Mouse (Mus musculus) ES-Bruce4 (cell line): ENCODE data around the gene Rab5c. TPM values are rescaled to one million over a fixed set of nuclear protein-coding genes. Genes with fewer than 3 reads are reported as not detected.
A peak's percentile ranks its signal among the peaks of the same experiment; 100 is the strongest.

Source experiments
- H3K27ac ChIP-seq: 2 replicates; pipeline ENCODE4 v1.5.1; 2012; ENCODE audit warnings: low read length, inconsistent platforms; ENCODE audit not compliant: insufficient read depth
- H3K27me3 ChIP-seq: 2 replicates; pipeline ENCODE4 v1.6.1; 2012; ENCODE audit warnings: mild to moderate bottlenecking, low read length, inconsistent platforms; ENCODE audit not compliant: control insufficient read depth, poor library complexity, insufficient read depth, severe bottlenecking
- H3K36me3 ChIP-seq: 2 replicates; pipeline ENCODE4 v1.6.1; 2012; ENCODE audit warnings: inconsistent platforms, mild to moderate bottlenecking, low read length, moderate library complexity; ENCODE audit not compliant: control insufficient read depth, poor library complexity, insufficient read depth, severe bottlenecking
- H3K4me1 ChIP-seq: one replicate; pipeline ENCODE4 v1.8.1; 2011; ENCODE audit warnings: low read length; ENCODE audit not compliant: control insufficient read depth, insufficient read depth
- H3K4me3 ChIP-seq: 2 replicates; pipeline ENCODE4 v1.5.1; 2011; ENCODE audit warnings: low read depth, mild to moderate bottlenecking, low read length
- H3K9ac ChIP-seq: 2 replicates; pipeline ENCODE4 v1.6.1; 2012; ENCODE audit warnings: low read depth, mild to moderate bottlenecking, inconsistent platforms; ENCODE audit not compliant: poor library complexity, severe bottlenecking
- H3K9me3 ChIP-seq: replicated peaks from 2 replicates; pipeline ENCODE4 v1.6.1; 2012; ENCODE audit warnings: mild to moderate bottlenecking, low read length, inconsistent platforms; ENCODE audit not compliant: control insufficient read depth, poor library complexity, insufficient read depth, severe bottlenecking
- CTCF ChIP-seq: IDR thresholded peaks from one replicate; pipeline ENCODE4 v1.8.1; 2011; ENCODE audit warnings: low read depth, low read length
- EP300 ChIP-seq: IDR thresholded peaks from 2 replicates; pipeline ENCODE4 v1.6.1; 2011; ENCODE audit warnings: low read depth, low read length; ENCODE audit not compliant: insufficient read depth
- POLR2A ChIP-seq: IDR thresholded peaks from one replicate; pipeline ENCODE4 v1.8.1; 2011; ENCODE audit warnings: low read length; ENCODE audit not compliant: insufficient read depth
- polyA plus RNA-seq: library from polyadenylated mRNA; stranded (reverse); fragments of >200 nt; gene quantifications from 2 replicates; pipeline ENCODE4 v1.2.4, GENCODE M21; 2011; ENCODE audit warnings: low read depth; ENCODE audit not compliant: missing spikeins, insufficient read depth, insufficient read length

Rab5c gene
- polyA plus RNA-seq, 1 experiment: 95.2 TPM

DNA sequence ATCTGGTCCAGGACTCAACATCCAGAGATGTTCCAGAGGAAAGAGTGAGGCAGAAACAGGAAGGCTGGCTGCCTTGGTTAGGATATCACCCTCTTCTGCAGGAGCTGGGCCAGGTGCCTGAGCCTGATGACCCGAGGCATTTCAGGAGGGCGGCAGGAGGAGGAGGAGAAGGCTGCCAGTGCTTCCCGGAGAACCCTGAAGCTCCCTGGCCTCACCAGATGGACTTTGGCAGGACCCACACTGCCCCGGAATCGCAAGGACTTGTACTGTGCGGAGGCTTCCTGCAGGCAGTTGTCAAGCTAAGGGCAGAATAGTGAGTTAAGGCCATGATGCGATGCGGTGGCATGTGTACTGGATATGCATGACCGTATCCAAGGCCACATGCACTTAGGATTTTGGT lies 28.7 kb upstream of the Rab5c start:
- no peaks in the 10 kb centered on the region for H3K27me3 ChIP-seq
- no peaks in the 10 kb centered on the region for H3K9me3 ChIP-seq
- H3K4me1 ChIP-seq: no peaks in the 10 kb centered on the region
- TF ChIP-seq EP300 (no peak), CTCF (no peak), POLR2A (no peak)
- H3K27ac ChIP-seq: no peak overlapping the region
- no peaks in the 10 kb centered on the region for H3K36me3 ChIP-seq
- H3K9ac ChIP-seq: no peak overlapping the region
- no peak overlapping the region for H3K4me3 ChIP-seq

DNA sequence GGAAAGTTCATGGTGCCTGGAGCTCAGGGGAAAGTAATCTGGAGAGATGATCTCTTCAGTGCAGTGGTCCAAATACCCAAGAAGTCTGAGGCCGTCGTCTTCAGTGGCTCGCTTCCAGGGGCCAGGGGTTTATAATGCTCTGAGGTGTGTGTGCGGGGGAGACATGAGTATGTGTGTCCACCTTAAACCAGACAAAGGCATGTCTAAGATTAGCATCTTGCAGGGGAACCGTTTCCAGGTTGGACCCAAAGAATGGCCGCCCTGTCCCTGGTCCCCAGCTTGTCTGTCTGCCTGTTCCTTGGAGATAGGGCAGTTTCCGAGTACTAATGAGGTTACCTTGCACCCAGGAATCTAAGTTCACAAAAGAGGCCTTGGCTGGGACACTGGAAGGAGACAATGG lies 24.8 kb upstream of the Rab5c start, which contains the start of gene Hcrt:
Gene Hcrt, minus strand, starts transcription at position 101 of the 400 bp plus-strand sequence.
- Histone ChIP-seq H3K4me1 (peaks cover 2% of the 10 kb centered on the region), H3K9ac (peak within 1 kb of the TSS; percentile 6; the same call in 1 of the 2 replicates), H3K27ac (no peak within 1 kb of the TSS), H3K27me3 (no peaks in the 10 kb centered on the region), H3K9me3 (no peaks in the 10 kb centered on the region), H3K36me3 (no peaks in the 10 kb centered on the region), H3K4me3 (peak within 1 kb of the TSS; percentile 61)
- TF ChIP-seq CTCF: no peak
- no peak for TF ChIP-seq POLR2A
- no peak for TF ChIP-seq EP300

DNA sequence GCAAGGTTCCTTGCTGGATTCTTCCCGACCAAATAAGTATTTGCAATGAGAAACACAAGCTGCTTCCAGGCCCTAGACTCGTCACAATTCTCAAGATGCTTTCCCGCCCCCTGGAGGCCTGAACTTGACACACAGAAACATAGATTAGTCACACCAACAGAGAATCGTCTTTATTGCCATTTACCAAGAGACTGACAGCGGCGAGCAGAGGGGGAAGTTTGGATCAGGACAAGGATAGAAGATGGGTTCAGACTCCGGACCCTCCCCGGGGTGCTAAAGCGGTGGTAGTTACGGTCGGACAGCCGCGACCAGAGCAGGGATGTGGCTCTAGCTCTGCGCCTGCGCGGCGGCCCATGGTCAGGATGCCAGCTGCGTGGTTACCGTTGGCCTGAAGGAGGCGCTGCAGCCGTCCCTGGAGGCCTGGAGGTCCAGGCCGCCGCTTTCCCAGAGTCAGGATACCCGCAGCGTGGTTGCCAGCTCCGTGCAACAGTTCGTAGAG lies 23.6 kb upstream of the Rab5c start:
- Histone ChIP-seq H3K4me1 (peaks cover 2% of the 10 kb centered on the region), H3K27me3 (no peaks in the 10 kb centered on the region), H3K36me3 (no peaks in the 10 kb centered on the region), H3K9ac (peak overlapping the region; percentile 6; the same call in 1 of the 2 replicates), H3K4me3 (peak overlapping the region; percentile 61), H3K27ac (no peak overlapping the region), H3K9me3 (no peaks in the 10 kb centered on the region)
- TF ChIP-seq POLR2A (no peak), CTCF (peak; percentile 85)

DNA sequence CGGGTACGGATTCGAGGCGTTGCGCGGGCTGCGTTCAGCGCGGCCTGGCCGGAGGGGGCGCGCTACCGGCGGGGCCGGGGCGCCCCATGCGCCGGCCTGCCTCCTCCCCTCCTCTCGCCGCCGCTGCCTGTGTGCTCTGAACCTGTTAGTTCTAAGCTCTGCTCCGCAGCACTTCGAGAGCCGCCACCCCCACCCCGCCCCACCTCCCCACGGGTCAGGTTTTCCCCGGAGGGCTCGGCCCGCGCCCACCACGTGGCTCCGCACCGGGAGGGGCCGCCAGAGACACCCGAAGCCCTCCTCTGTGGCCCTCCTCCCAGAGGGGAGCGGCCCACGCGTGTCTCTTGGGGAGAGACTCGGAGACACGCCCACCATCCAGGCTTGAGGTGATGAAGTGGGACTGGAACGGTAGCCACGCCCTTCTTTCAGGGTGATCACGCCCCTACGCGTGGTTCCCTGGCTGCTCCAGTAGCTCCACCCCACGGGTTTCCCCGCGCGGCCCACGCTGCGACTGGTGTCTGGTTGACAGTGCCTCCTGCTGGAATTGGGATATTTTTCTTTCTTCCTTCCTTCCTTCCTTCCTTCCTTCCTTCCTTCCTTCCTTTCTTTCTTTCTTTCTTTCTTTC lies 21.7 kb upstream of the Rab5c start, which contains the start of gene Kcnh4:
Gene Kcnh4, minus strand, starts transcription at position 332 of the 623 bp plus-strand sequence.
- TF ChIP-seq CTCF (peak; percentile 29), POLR2A (no peak)
- Histone ChIP-seq H3K36me3 (no peaks in the 10 kb centered on the region), H3K4me3 (peak within 1 kb of the TSS; percentile 71), H3K27me3 (no peaks in the 10 kb centered on the region), H3K27ac (no peak within 1 kb of the TSS), H3K4me1 (peaks cover 2% of the 10 kb centered on the region), H3K9ac (peak within 1 kb of the TSS; percentile 68), H3K9me3 (no peaks in the 10 kb centered on the region)

DNA sequence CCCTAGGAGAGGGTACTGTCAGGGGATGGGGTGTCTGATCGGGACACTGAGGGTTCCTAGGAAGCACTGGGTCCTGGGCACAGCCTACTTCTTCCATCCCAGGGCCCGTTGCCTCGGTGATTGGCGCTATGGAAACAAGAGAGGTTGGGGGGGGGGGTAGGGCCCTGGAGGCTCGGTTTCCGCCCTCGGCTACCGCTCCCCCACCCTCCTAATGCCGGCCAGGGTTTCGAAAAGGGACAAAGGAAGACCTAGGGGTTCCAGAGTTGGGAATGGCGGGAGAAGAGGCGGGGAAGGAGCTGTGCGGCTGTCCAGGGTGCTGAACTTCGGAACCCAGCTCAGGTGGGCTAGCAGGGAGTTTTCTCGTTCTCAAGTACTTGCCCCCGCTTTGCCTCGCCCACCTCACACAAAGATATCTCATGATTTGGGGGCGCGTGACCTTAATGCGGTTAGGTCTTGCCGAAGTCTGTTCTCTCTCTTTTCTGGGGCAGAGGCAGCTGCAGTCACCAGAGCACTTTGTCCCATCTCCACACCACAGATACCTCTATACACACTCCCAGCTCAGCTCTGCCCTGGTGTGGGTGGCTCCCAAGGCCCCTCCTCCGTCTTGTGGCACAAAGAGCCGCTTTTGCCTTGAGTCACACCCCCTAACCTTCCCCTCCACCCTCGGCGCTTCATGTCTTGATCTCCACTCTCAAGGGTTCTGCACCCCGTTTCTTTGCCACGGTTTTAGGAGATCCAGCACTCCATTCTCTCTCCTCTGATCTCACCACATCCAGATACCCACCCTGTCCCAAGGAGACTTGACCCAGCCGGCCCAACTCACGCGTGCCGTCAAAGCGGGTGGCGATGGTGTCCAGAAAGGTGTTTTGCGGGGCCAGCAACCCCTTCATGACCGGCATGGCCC lies 20.9 kb upstream of the Rab5c start:
- Histone ChIP-seq H3K27ac (no peak overlapping the region), H3K36me3 (no peaks in the 10 kb centered on the region), H3K27me3 (no peaks in the 10 kb centered on the region), H3K9ac (peak overlapping the region; percentile 68), H3K9me3 (no peaks in the 10 kb centered on the region), H3K4me3 (peak overlapping the region; percentile 71), H3K4me1 (peaks cover 2% of the 10 kb centered on the region)
- TF ChIP-seq CTCF (no peak), EP300 (no peak), POLR2A (no peak)

DNA sequence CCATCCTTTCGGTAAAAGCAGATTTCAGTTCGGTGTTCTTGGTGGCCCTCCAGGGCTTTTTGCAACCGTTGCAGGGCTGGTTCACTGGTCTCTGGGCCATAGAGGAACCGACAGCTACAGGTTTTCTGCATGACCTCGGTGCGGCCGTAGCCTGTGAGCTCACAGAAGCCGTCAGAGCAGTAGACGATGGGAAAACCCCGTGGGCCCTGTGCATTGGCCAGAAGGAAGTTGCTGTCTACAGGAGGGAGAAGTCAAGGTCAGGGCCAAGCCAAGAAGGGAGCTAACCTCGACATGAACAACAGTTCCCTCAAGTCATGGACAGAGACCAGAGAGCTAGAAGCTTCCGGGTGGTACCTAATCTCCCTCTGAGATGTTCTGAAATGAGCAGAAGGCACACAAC lies 19.6 kb upstream of the Rab5c start:
- Histone ChIP-seq H3K4me1 (peaks cover 2% of the 10 kb centered on the region), H3K9ac (no peak overlapping the region), H3K27me3 (no peaks in the 10 kb centered on the region), H3K36me3 (no peaks in the 10 kb centered on the region), H3K4me3 (no peak overlapping the region), H3K27ac (no peak overlapping the region), H3K9me3 (no peaks in the 10 kb centered on the region)
- no peak for TF ChIP-seq CTCF
